Mouse (Mus musculus) stomach, postnatal 0 days (tissue): ENCODE measurements around the gene Ocln. TPM values are rescaled to one million over a fixed set of nuclear protein-coding genes. Genes with fewer than 3 reads are reported as not detected.
A peak's percentile ranks its signal among the peaks of the same experiment; 100 is the strongest.

Source experiments
- ATAC-seq: fragments of 200-750 bp; cut with Nextera tagmentation; 2 replicates; pipeline ENCODE4 v1.8.0; 2017; ENCODE audit not compliant: low FRiP score, low TSS enrichment
- DNase-seq: peaks from one replicate; pipeline ENCODE4 v3.0.0-alpha.2; 2016; ENCODE audit warnings: low spot score
- H3K27ac ChIP-seq: fragments of 300-500 bp; sonication (generic); replicated peaks from 2 replicates; pipeline ENCODE4 v1.5.1; 2014; ENCODE audit warnings: mild to moderate bottlenecking, control low read depth
- H3K27me3 ChIP-seq: fragments of 300-500 bp; sonication (generic); 2 replicates; pipeline ENCODE4 v1.6.1; 2014; ENCODE audit warnings: low read length; ENCODE audit not compliant: control insufficient read depth, insufficient read depth
- H3K36me3 ChIP-seq: fragments of 300-500 bp; sonication (generic); 2 replicates; pipeline ENCODE4 v1.6.1; 2014; ENCODE audit warnings: low read length, mixed read lengths; ENCODE audit not compliant: control insufficient read depth, insufficient read depth
- H3K4me1 ChIP-seq: fragments of 300-500 bp; sonication (generic); replicated peaks from 2 replicates; pipeline ENCODE4 v1.6.1; 2014; ENCODE audit warnings: antibody characterized with exemption; ENCODE audit not compliant: control insufficient read depth, insufficient read depth
- H3K4me2 ChIP-seq: fragments of 300-500 bp; sonication (generic); replicated peaks from 2 replicates; pipeline ENCODE4 v1.6.1; 2014; ENCODE audit warnings: low read depth, mild to moderate bottlenecking, control low read depth, moderate library complexity
- H3K4me3 ChIP-seq: fragments of 300-500 bp; sonication (generic); 2 replicates; pipeline ENCODE4 v1.5.1; 2014; ENCODE audit warnings: low read depth, low read length, control low read depth
- H3K9ac ChIP-seq: fragments of 300-500 bp; sonication (generic); 2 replicates; pipeline ENCODE4 v1.6.1; 2014; ENCODE audit warnings: mild to moderate bottlenecking, low read length, control low read depth, mixed read lengths
- H3K9me3 ChIP-seq: fragments of 300-500 bp; sonication (generic); 2 replicates; pipeline ENCODE4 v1.6.1; 2016; ENCODE audit warnings: low read length; ENCODE audit not compliant: control insufficient read depth
- CTCF ChIP-seq: IDR thresholded peaks from 2 replicates; pipeline ENCODE4 v1.5.1; 2016; ENCODE audit warnings: antibody characterized with exemption, low read depth, mild to moderate bottlenecking, moderate library complexity
- EP300 ChIP-seq: optimal IDR thresholded peaks from 2 replicates; pipeline ENCODE3; 2016; ENCODE audit warnings: antibody characterized with exemption
- WGBS: fragments of 180-500 bp; shearing (Covaris S2); extraction: QIAGEN DNeasy Blood & Tissue Kit; methylation state at CpG from one replicate; pipeline ENCODE4 v1.1.7; 2014; 5-methylcytosine and 5-hydroxymethylcytosine counted together
- polyA plus RNA-seq: library from polyadenylated mRNA; unstranded; fragments of >200 nt; fragmentation: Nextera tagmentation; extraction: Ambion mirVana; gene quantifications from 2 replicates; pipeline ENCODE4 v1.2.1, GENCODE M21; 2015

Gene Ocln
- polyA plus RNA-seq, 1 experiment from 2014 or later, result 66.0 TPM

DNA sequence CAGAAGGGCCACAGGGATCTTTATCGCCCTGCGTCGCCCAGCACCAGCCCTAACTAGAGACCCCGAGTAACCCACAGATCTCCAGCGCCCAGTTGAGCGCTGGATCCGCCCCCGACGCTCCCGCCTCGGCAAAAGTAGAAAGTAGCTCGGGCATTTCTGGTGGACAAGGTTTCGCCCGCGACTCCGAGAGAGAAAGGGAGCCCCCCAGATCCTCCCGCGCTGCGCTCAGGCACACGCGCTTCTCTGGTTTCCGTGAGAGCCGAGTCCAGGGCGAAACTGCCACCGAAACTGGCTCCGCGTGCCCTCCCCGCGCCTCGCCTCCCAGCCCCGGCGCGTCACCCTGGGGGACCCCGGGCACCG lies 529 bp downstream of the Ocln start:
- H3K4me2 ChIP-seq, result peak overlapping the region; percentile 91

GRCm38 (mm10) chr13:100551371-100552008 lies 1.0 kb downstream of the Ocln start:
- peak; percentile 31; the same call in 1 of the 2 replicates for ATAC-seq
- Histone ChIP-seq H3K9me3 (no peaks in the 10 kb centered on the region), H3K27ac (peak overlapping the region; percentile 93), H3K4me3 (peak overlapping the region; percentile 68), H3K27me3 (peaks cover 7% of the 10 kb centered on the region; the same call in 1 of the 2 replicates), H3K4me1 (no peaks in the 10 kb centered on the region), H3K36me3 (no peaks in the 10 kb centered on the region), H3K9ac (peak overlapping the region; percentile 82), H3K4me2 (peak overlapping the region; percentile 91)
- peak; percentile 76 for DNase-seq
- WGBS, result 2% methylated on average over 41 of the region's 41 CpGs
- TF ChIP-seq EP300, result no peak
- no peak for TF ChIP-seq CTCF

More for the DNA sequence above, 529 bp downstream of the Ocln start:
- 1% methylated on average over 34 of the region's 35 CpGs for WGBS
- Histone ChIP-seq H3K4me1 (no peaks in the 10 kb centered on the region), H3K9me3 (no peaks in the 10 kb centered on the region), H3K27ac (peak overlapping the region; percentile 93), H3K36me3 (no peaks in the 10 kb centered on the region), H3K4me3 (peak overlapping the region; percentile 68), H3K9ac (peak overlapping the region; percentile 82), H3K27me3 (peaks cover 7% of the 10 kb centered on the region; the same call in 1 of the 2 replicates)
- no peak for DNase-seq
- ATAC-seq, result no peak; the same call in 1 of the 2 replicates
- TF ChIP-seq CTCF (no peak), EP300 (no peak)

GRCm38 (mm10) chr13:100547269-100547668 lies 5.2 kb downstream of the Ocln start:
- Histone ChIP-seq H3K36me3 (no peaks in the 10 kb centered on the region), H3K4me1 (no peaks in the 10 kb centered on the region), H3K9me3 (no peaks in the 10 kb centered on the region), H3K27ac (peak overlapping the region; percentile 35), H3K9ac (no peak overlapping the region), H3K27me3 (peaks cover 7% of the 10 kb centered on the region; the same call in 1 of the 2 replicates), H3K4me3 (no peak overlapping the region), H3K4me2 (no peak overlapping the region)
- 75% methylated on average over 5 of the region's 5 CpGs for WGBS
- no peak for DNase-seq
- TF ChIP-seq EP300 (no peak), CTCF (no peak)
- ATAC-seq, result no peak

GRCm38 (mm10) chr13:100545510-100545909 lies 7.0 kb downstream of the Ocln start:
- TF ChIP-seq EP300 (no peak), CTCF (no peak)
- Histone ChIP-seq H3K27me3 (no peaks in the 10 kb centered on the region), H3K4me3 (no peak overlapping the region), H3K4me2 (no peak overlapping the region), H3K36me3 (no peaks in the 10 kb centered on the region), H3K9ac (no peak overlapping the region), H3K27ac (no peak overlapping the region), H3K4me1 (no peaks in the 10 kb centered on the region), H3K9me3 (no peaks in the 10 kb centered on the region)
- 39% methylated on average over 3 of the region's 3 CpGs for WGBS
- ATAC-seq (0 out of 2 replicates have a peak, but pooled peaks have one; percentile 49), DNase-seq (no peak)

DNA sequence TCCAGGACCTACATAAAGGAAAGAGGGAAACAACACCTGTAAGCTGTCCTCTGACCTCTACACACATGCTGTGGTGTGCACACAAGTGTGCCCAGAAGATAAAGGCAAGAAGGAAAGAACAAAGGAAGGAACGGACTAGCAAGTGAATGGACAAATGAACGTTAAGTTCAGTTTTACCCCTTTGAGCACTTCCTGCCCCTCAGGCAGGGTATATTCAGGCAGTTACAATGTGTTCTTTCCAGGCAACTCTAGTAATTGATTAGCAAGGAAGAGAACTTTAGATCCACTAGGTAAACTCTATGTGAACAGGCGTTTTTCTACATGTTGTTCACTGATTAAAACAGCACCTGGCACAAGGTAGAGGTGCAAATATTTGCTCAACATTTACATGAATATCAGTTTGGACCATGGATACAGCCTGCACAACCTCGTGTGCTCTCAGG lies 8.3 kb downstream of the Ocln start:
- no peak for TF ChIP-seq CTCF
- ATAC-seq (peak; percentile 89), DNase-seq (peak; percentile 52)
- H3K27ac ChIP-seq, result peak overlapping the region; percentile 67
- H3K9me3 ChIP-seq, result no peaks in the 10 kb centered on the region
- H3K4me3 ChIP-seq, result no peak overlapping the region
- no peak overlapping the region for H3K9ac ChIP-seq
- WGBS, result 49% methylated on average over 4 of the region's 4 CpGs
- H3K36me3 ChIP-seq, result no peaks in the 10 kb centered on the region
- no peak overlapping the region for H3K4me2 ChIP-seq
- no peaks in the 10 kb centered on the region for H3K4me1 ChIP-seq
- no peaks in the 10 kb centered on the region for H3K27me3 ChIP-seq

- Histone ChIP-seq H3K9ac (no peak overlapping the region), H3K4me3 (no peak overlapping the region), H3K27ac (peak overlapping the region; percentile 63), H3K4me2 (no peak overlapping the region), H3K4me1 (no peaks in the 10 kb centered on the region), H3K9me3 (no peaks in the 10 kb centered on the region), H3K36me3 (no peaks in the 10 kb centered on the region), H3K27me3 (no peaks in the 10 kb centered on the region)
- ATAC-seq (peak; percentile 35), DNase-seq (peak; percentile 44)
- TF ChIP-seq CTCF (no peak), EP300 (no peak)
- 51% methylated on average over 10 of the region's 10 CpGs for WGBS
These were observed 9.3 kb downstream of the Ocln start for GRCm38 (mm10) chr13:100543011-100543767.
